Comparison of ENCODE assay signal across 17 mouse cellular contexts in the genomic region with DNA sequence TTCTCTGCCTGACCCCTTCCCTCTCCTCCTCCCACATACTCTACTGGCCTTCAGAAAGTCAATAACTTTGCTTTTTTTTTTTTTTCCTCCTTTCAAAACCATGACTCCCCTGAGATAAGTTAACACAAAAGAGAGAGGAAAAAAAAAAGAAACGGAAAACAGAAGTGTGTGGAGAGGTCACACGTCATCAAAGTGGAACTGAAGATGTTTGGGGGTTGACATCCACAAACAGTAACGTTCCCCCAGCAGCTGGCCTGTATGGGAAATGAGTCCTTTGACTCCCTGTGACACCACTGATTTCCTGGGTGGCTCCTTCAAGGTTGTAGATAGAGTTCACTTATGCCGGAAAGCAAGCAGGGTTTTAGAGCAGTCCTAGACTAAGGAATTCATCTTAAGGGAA. TPM values are rescaled to one million over a fixed set of nuclear protein-coding genes. Genes with fewer than 3 reads are reported as not detected.
DNase-seq lines count a peak whose midpoint lies in the region; ATAC-seq and TF ChIP-seq lines count a peak whose summit lies in the region.
"Had no signal": no experiment of that assay in that cellular context is flagged by ENCODE, and none has a peak within 500 bp of the region (broad histone marks: within the 10 kb centered on the region; RNA-seq: fewer than 3 reads in every experiment).

No protein-coding gene starts in this region.

- H3K9ac ChIP-seq in intestine, embryonic 16.5 days (ENCODE audit: low read depth, low read length): no peak overlapping the region
- H3K9ac ChIP-seq: forebrain, embryonic 13.5 days; heart, embryonic 12.5 days; hindbrain, embryonic 12.5 days; liver, embryonic 13.5 days; neural tube, embryonic 13.5 days had no signal

- ATAC-seq in intestine, embryonic 16.5 days: no peak
- ATAC-seq: forebrain, embryonic 13.5 days had no signal

- no peak for TF ChIP-seq CTCF in spleen, adult 2 months (IDR thresholded peaks at IDR 0.05; ENCODE audit: extremely low read depth, insufficient read depth, insufficient read length, insufficient replicate concordance)
- TF ChIP-seq CTCF in bone marrow, adult 2 months (IDR thresholded peaks at IDR 0.05; ENCODE audit: control insufficient read depth, insufficient read depth, low read length): no peak

- H3K9me3 ChIP-seq in intestine, embryonic 16.5 days (ENCODE audit: control insufficient read depth, low read length): no peaks in the 10 kb centered on the region
- H3K9me3 ChIP-seq: embryonic facial prominence, embryonic 10.5 days; forebrain, embryonic 13.5 days; heart, embryonic 12.5 days; hindbrain, embryonic 12.5 days; liver, embryonic 13.5 days; neural tube, embryonic 13.5 days had no signal

- H3K4me1 ChIP-seq in spleen, adult 2 months (ENCODE audit: control insufficient read depth, insufficient read depth, insufficient read length): peaks cover 9% of the 10 kb centered on the region; the same call in 1 of the 2 replicates
- H3K4me1 ChIP-seq in bone marrow, adult 2 months (ENCODE audit: control insufficient read depth, insufficient read depth, low read length): peaks cover 2% of the 10 kb centered on the region
- H3K4me1 ChIP-seq in intestine, embryonic 16.5 days (ENCODE audit: control insufficient read depth, insufficient read depth, low read length): peaks cover 23% of the 10 kb centered on the region; the same call in 1 of the 2 replicates

- intact Hi-C loops in heart, postnatal 14 days (cut with DNase I): no loop called here

- 23% methylated on average over 4 of the region's 4 CpGs for WGBS in spleen, adult 2 months
- WGBS in bone marrow, adult 2 months: 25% methylated on average over 4 of the region's 4 CpGs
- WGBS in intestine, embryonic 16.5 days: 64% methylated on average over 4 of the region's 4 CpGs

- H3K27me3 ChIP-seq in spleen, adult 2 months (ENCODE audit: control insufficient read depth, insufficient read depth, low read length): no peaks in the 10 kb centered on the region
- no peaks in the 10 kb centered on the region for H3K27me3 ChIP-seq in intestine, embryonic 16.5 days (replicated peaks; ENCODE audit: control insufficient read depth, insufficient read depth, low read length)
- H3K27me3 ChIP-seq: forebrain, embryonic 13.5 days; heart, embryonic 12.5 days; hindbrain, embryonic 12.5 days; liver, embryonic 13.5 days; neural tube, embryonic 13.5 days had no signal

- no peak overlapping the region for H3K4me3 ChIP-seq in spleen, adult 2 months (ENCODE audit: extremely low read depth, insufficient read depth, insufficient read length)
- H3K4me3 ChIP-seq in bone marrow, adult 2 months (replicated peaks; ENCODE audit: control insufficient read depth, low read depth, low read length): no peak overlapping the region
- H3K4me3 ChIP-seq in intestine, embryonic 16.5 days (ENCODE audit: low read length): no peak overlapping the region
- H3K4me3 ChIP-seq: embryonic facial prominence, embryonic 10.5 days; forebrain, embryonic 13.5 days; heart, embryonic 12.5 days; hindbrain, embryonic 12.5 days; liver, embryonic 13.5 days; neural tube, embryonic 13.5 days had no signal

- H3K27ac ChIP-seq in spleen, adult 2 months (ENCODE audit: insufficient read depth, low read length): peak overlapping the region; percentile 56
- peak overlapping the region; percentile 45; the same call in 1 of the 2 replicates for H3K27ac ChIP-seq in bone marrow, adult 2 months (ENCODE audit: control insufficient read depth, insufficient read depth, low read depth, low read length, poor library complexity)
- H3K27ac ChIP-seq in intestine, embryonic 16.5 days (ENCODE audit: low read length): no peak overlapping the region
- H3K27ac ChIP-seq: embryonic facial prominence, embryonic 10.5 days; forebrain, embryonic 13.5 days; hindbrain, embryonic 12.5 days; liver, embryonic 13.5 days; neural tube, embryonic 13.5 days had no signal

- no peak for TF ChIP-seq POLR2A in spleen, adult 2 months (IDR thresholded peaks at IDR 0.05; ENCODE audit: low read depth, low read length)
- TF ChIP-seq POLR2A in bone marrow, adult 2 months (IDR thresholded peaks at IDR 0.05; ENCODE audit: borderline replicate concordance, control insufficient read depth, low read depth, low read length): no peak

- H3K4me2 ChIP-seq in intestine, embryonic 16.5 days (ENCODE audit: low read depth, low read length): no peak overlapping the region
- H3K4me2 ChIP-seq: forebrain, embryonic 13.5 days; heart, embryonic 12.5 days; hindbrain, embryonic 12.5 days; liver, embryonic 13.5 days; neural tube, embryonic 13.5 days had no signal

- peak; percentile 90 for DNase-seq in heart, adult 11 months
- DNase-seq in heart, postnatal 14 days: no peak
- peak; percentile 17 to 72 for DNase-seq in spleen, adult 2 months (ENCODE audit: low read depth in 1 of 2, low spot score in 2 of 2)
- no peak for DNase-seq in spleen, adult 12 weeks (ENCODE audit: low spot score)
- DNase-seq in naive thymus-derived CD4-positive, alpha-beta T cell, adult 2 months (ENCODE audit: low read depth): peak; percentile 46
- DNase-seq: cerebellum, postnatal 25 days; gastrocnemius, postnatal 36 days; liver, embryonic 13.5 days; lung, postnatal 14 days; right cerebral cortex, postnatal 25 days had no signal

- H3K36me3 ChIP-seq in spleen, adult 2 months (ENCODE audit: control insufficient read depth, insufficient read depth, low read length): no peaks in the 10 kb centered on the region
- no peaks in the 10 kb centered on the region for H3K36me3 ChIP-seq in intestine, embryonic 16.5 days (ENCODE audit: control insufficient read depth, insufficient read depth, low read length)
- H3K36me3 ChIP-seq: heart, embryonic 12.5 days; hindbrain, embryonic 12.5 days; liver, embryonic 13.5 days; neural tube, embryonic 13.5 days had no signal

RNA-seq across cellular contexts. Expression of a gene that starts 2.0 kb away (rescaled TPM):
- 1 to 10 TPM; 8.8 to 9.5 TPM for total RNA-seq in heart, postnatal 14 days (2021)
- polyA plus RNA-seq in spleen, adult 2 months (2012; rRNA removed): 39.4 and 42.7 TPM in 2 replicates
- polyA plus RNA-seq in bone marrow, adult 2 months (2011; ENCODE audit: insufficient read depth, insufficient read length, low replicate concordance, missing spikeins): 13.5 and 18.3 TPM in 2 replicates
- 55.1 and 55.4 TPM in 2 replicates for polyA plus RNA-seq in intestine, embryonic 16.5 days (2015; fragmentation: Nextera tagmentation; extraction: Ambion mirVana)

RNA-seq across cellular contexts. Expression of a gene that starts 2.8 kb away (rescaled TPM):
- total RNA-seq in heart, postnatal 14 days (2021): 10 to 100 TPM in 1 of 2 experiments, 1 to 10 TPM in 1; 9.6 to 13.1 TPM
- 1.5 and 1.7 TPM in 2 replicates for polyA plus RNA-seq in spleen, adult 2 months (2012; rRNA removed)
- polyA plus RNA-seq in bone marrow, adult 2 months (2011; ENCODE audit: insufficient read depth, insufficient read length, low replicate concordance, missing spikeins): 12.7 and 24.2 TPM in 2 replicates
- 20.1 and 20.9 TPM in 2 replicates for polyA plus RNA-seq in intestine, embryonic 16.5 days (2015; fragmentation: Nextera tagmentation; extraction: Ambion mirVana)

RNA-seq across cellular contexts. Expression of a gene that starts 40.4 kb away (rescaled TPM):
- total RNA-seq in heart, postnatal 14 days (2021): 100 to 1,000 TPM; 161 to 185 TPM
- 18.4 and 22.8 TPM in 2 replicates for polyA plus RNA-seq in spleen, adult 2 months (2012; rRNA removed)
- polyA plus RNA-seq in bone marrow, adult 2 months (2011; ENCODE audit: insufficient read depth, insufficient read length, low replicate concordance, missing spikeins): 100.0 and 137 TPM in 2 replicates
- 50.6 and 54.3 TPM in 2 replicates for polyA plus RNA-seq in intestine, embryonic 16.5 days (2015; fragmentation: Nextera tagmentation; extraction: Ambion mirVana)

RNA-seq across cellular contexts. Expression of a gene that starts 51.1 kb away (rescaled TPM):
- total RNA-seq in heart, postnatal 14 days (2021): 100 to 1,000 TPM; 167 to 179 TPM
- 3.6 TPM in 2 replicates for polyA plus RNA-seq in spleen, adult 2 months (2012; rRNA removed)
- 1.4 and 6.2 TPM in 2 replicates for polyA plus RNA-seq in bone marrow, adult 2 months (2011; ENCODE audit: insufficient read depth, insufficient read length, low replicate concordance, missing spikeins)
- 8.6 and 8.8 TPM in 2 replicates for polyA plus RNA-seq in intestine, embryonic 16.5 days (2015; fragmentation: Nextera tagmentation; extraction: Ambion mirVana)

RNA-seq across cellular contexts. Expression of a gene that starts 54.3 kb away (rescaled TPM):
- total RNA-seq in heart, postnatal 14 days (2021): 10 to 100 TPM; 66.7 to 70.9 TPM
- 12.2 and 14.4 TPM in 2 replicates for polyA plus RNA-seq in spleen, adult 2 months (2012; rRNA removed)
- 26.5 and 50.4 TPM in 2 replicates for polyA plus RNA-seq in bone marrow, adult 2 months (2011; ENCODE audit: insufficient read depth, insufficient read length, low replicate concordance, missing spikeins)
- 78.6 and 83.7 TPM in 2 replicates for polyA plus RNA-seq in intestine, embryonic 16.5 days (2015; fragmentation: Nextera tagmentation; extraction: Ambion mirVana)

Comparison
In these comparisons a context has a peak if more than half of its experiments do, and no peak if none do; other contexts are left out.
1. DNase-seq: peak in heart, adult 11 months (single experiment), spleen, adult 2 months (2 of 2) and naive thymus-derived CD4-positive, alpha-beta T cell, adult 2 months (single experiment); none in heart, postnatal 14 days (0 of 2) and spleen, adult 12 weeks (single experiment).